Mouse (Mus musculus) heart, embryonic 11.5 days (tissue): ENCODE results near the gene Bbof1. TPM values are rescaled to one million over a fixed set of nuclear protein-coding genes. Genes with fewer than 3 reads are reported as not detected.

Experiments
- ATAC-seq: fragments of 200-750 bp; cut with Nextera tagmentation; replicated peaks from 2 replicates; pipeline ENCODE4 v1.8.0; 2017; ENCODE audit warnings: moderate library complexity; ENCODE audit not compliant: insufficient number of reproducible peaks, low FRiP score, low TSS enrichment
- H3K27ac ChIP-seq: fragments of 300-500 bp; sonication (generic); 2 replicates; pipeline ENCODE4 v1.5.1; 2014; ENCODE audit warnings: mild to moderate bottlenecking, low read depth, low read length
- H3K27me3 ChIP-seq: fragments of 300-500 bp; sonication (generic); 2 replicates; pipeline ENCODE4 v1.6.1; 2014; ENCODE audit warnings: mild to moderate bottlenecking, low read length, mixed read lengths; ENCODE audit not compliant: control insufficient read depth, insufficient read depth
- H3K36me3 ChIP-seq: fragments of 300-500 bp; sonication (generic); 2 replicates; pipeline ENCODE4 v1.6.1; 2014; ENCODE audit warnings: mild to moderate bottlenecking, low read length, moderate library complexity, mixed read lengths; ENCODE audit not compliant: control insufficient read depth, insufficient read depth
- H3K4me1 ChIP-seq: fragments of 300-500 bp; sonication (generic); 2 replicates; pipeline ENCODE4 v1.6.1; 2014; ENCODE audit warnings: low read length; ENCODE audit not compliant: control insufficient read depth, insufficient read depth
- H3K4me2 ChIP-seq: fragments of 300-500 bp; sonication (generic); 2 replicates; pipeline ENCODE4 v1.6.1; 2014; ENCODE audit warnings: mild to moderate bottlenecking, moderate library complexity
- H3K4me3 ChIP-seq: fragments of 300-500 bp; sonication (generic); 2 replicates; pipeline ENCODE4 v1.5.1; 2014; ENCODE audit warnings: low read depth, low read length
- H3K9ac ChIP-seq: fragments of 300-500 bp; sonication (generic); 2 replicates; pipeline ENCODE4 v1.6.1; 2014; ENCODE audit warnings: mild to moderate bottlenecking, low read depth, low read length, moderate library complexity
- H3K9me3 ChIP-seq: fragments of 300-500 bp; sonication (generic); replicated peaks from 2 replicates; pipeline ENCODE4 v1.6.1; 2016; ENCODE audit warnings: low read length; ENCODE audit not compliant: control insufficient read depth
- WGBS: fragments of 180-500 bp; shearing (Covaris S2); extraction: QIAGEN DNeasy Blood & Tissue Kit; methylation state at CpG from one replicate; pipeline ENCODE4 v1.1.7; 2014; ENCODE audit not compliant: insufficient replicate concordance; 5-methylcytosine and 5-hydroxymethylcytosine counted together
- polyA plus RNA-seq: library from polyadenylated mRNA; unstranded; fragments of >200 nt; fragmentation: Nextera tagmentation; extraction: Ambion mirVana; gene quantifications from 2 replicates; pipeline ENCODE4 v1.2.1, GENCODE M21; 2014

Bbof1 gene
- polyA plus RNA-seq = 1.1 and 2.5 TPM in 2 replicates

DNA sequence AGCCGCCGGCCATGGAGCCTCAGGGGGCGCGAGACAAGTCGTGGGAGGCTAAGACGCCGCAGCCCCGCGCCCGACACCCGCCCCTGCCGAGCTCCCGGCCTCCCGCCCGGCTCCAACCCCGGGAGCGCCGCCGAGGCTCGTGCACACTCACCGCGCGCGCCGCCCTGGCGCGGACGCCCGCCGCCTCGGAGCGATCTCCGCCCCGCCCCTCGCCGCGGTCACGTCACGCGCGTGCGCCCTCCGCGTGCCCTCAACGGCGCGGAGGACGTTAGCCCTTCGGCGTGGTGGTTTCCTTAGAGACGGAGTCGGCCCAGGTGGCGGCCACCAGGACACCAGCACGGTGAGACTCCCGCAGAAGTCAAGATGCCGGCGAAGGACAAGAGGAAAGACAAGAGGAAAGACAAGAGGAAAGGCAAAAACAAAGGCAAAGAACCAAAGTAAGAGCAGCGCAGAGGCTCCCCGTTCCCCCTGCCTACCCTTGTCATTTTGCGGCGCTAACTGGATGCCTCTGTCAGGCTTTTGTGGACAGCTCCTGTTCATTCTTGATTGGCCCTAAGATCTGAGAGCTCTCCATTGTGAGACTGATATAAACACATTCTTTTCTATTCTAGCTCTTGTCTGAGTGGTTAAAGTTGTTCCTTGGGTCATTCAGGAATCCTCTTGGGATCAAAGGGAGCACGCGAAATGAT, at the start of gene Bbof1, which contains the start of gene Entpd5:
Gene Bbof1 (plus strand): TSS at position 253 of the 689 bp plus-strand sequence.
Gene Entpd5 (minus strand): TSS at position 211 of the 689 bp plus-strand sequence.
- Histone ChIP-seq H3K36me3 (no peaks in the 10 kb centered on the region), H3K9me3 (no peaks in the 10 kb centered on the region), H3K4me2 (peak within 1 kb of the TSS; percentile 89), H3K4me3 (peak within 1 kb of the TSS; percentile 82), H3K4me1 (peaks cover 3% of the 10 kb centered on the region; the same call in 1 of the 2 replicates), H3K9ac (peak within 1 kb of the TSS; percentile 92), H3K27me3 (no peaks in the 10 kb centered on the region), H3K27ac (peak within 1 kb of the TSS; percentile 85)
- ATAC-seq = peak; percentile 91
- 2% methylated on average over 57 of the region's 63 CpGs for WGBS

DNA sequence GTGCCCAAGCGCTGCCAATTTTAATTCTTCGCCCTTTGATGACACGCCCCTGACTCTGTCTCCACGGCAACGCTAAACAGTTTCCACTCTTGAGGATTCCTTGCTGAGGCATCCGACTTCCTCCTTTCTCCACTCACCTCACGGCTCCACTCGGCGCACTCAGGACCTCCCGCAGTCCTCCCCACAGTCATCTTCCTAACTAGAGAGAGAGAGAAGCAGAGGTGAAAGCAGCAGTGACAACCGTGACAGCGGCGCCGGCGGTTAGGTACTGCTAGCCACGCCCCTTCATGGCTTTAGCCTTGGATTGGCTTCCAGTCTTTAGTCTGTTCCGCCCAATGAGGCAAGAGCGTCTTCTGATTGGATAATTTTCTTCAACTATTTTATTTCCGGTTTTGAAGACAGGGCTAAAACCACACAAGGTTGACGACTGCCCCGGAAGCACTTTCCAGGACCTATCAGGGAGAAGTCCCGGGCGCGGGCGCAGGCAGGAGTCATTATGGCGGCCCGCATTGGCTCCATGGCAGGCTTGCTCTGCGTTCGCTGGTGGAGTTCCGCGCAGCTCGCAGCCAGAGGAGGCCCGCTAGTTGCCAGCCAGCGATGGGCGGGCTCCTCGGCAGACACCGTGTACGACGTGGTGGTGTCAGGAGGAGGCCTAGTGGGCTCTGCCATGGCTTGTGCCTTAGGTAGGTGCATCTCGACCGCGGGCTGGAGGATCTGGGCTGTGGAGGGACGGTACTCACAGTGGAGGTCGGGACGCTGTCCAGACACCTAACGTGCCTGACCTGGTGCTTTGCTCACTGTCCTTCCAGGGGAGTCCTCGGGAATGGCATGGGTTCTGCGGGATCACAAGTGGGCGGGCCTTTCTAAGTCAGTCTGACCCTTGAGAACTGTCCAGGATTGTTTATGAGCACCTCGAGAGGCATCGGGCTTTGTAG, 47.0 kb upstream of the Bbof1 start, which contains the start of the genes Coq6 and Fam161b:
Gene Coq6 (plus strand): TSS at position 103 of the 935 bp plus-strand sequence.
Gene Fam161b (minus strand): TSS at position 279 of the 935 bp plus-strand sequence.
- peak within 1 kb of the TSS; percentile 99 for H3K4me3 ChIP-seq
- peak; percentile 96 for ATAC-seq
- no peaks in the 10 kb centered on the region for H3K36me3 ChIP-seq
- H3K4me1 ChIP-seq = peaks cover 11% of the 10 kb centered on the region
- H3K27me3 ChIP-seq = no peaks in the 10 kb centered on the region
- peak within 1 kb of the TSS; percentile 96 for H3K9ac ChIP-seq
- H3K27ac ChIP-seq = peak within 1 kb of the TSS; percentile 46; the same call in 1 of the 2 replicates
- H3K9me3 ChIP-seq = no peaks in the 10 kb centered on the region
- under 1% methylated on average over 51 of the region's 51 CpGs for WGBS
- H3K4me2 ChIP-seq = peak within 1 kb of the TSS; percentile 90

- no peak for ATAC-seq
- Histone ChIP-seq H3K4me1 (peaks cover 11% of the 10 kb centered on the region), H3K4me3 (peak overlapping the region; percentile 99), H3K36me3 (no peaks in the 10 kb centered on the region), H3K27me3 (no peaks in the 10 kb centered on the region), H3K4me2 (peak overlapping the region; percentile 90), H3K27ac (no peak overlapping the region), H3K9me3 (no peaks in the 10 kb centered on the region), H3K9ac (no peak overlapping the region)
- WGBS = 52% methylated on average over 2 of the region's 2 CpGs
Observed at GRCm38 (mm10) chr12:84362872-84363271, 46.0 kb upstream of the Bbof1 start.

DNA sequence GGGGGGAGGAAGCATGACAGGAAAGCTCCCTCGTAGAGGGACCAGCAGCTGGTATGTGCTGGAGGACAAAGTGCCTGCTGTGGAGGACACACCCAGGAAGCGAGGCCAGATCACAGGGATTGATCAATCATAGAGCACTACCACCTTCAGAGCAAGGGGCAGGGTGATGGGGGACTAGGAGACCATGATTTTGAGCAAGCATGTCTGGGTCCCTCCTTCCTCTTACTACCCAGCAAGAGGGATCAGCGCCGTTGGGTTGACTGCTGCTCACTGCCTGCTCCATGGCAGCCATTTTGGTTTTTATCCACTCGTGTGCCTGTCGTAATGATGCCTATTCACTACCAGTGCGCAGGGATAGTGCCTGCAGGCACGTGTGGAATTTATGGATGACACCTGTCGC, 44.6 kb upstream of the Bbof1 start:
- 70% methylated on average over 9 of the region's 9 CpGs for WGBS
- Histone ChIP-seq H3K27me3 (no peaks in the 10 kb centered on the region), H3K9me3 (no peaks in the 10 kb centered on the region), H3K9ac (no peak overlapping the region), H3K4me1 (peaks cover 11% of the 10 kb centered on the region), H3K4me2 (0 out of 2 replicates have a peak overlapping the region, but pooled peaks have one; percentile 0), H3K4me3 (no peak overlapping the region), H3K27ac (no peak overlapping the region), H3K36me3 (peaks cover 12% of the 10 kb centered on the region)
- no peak for ATAC-seq

- no peak overlapping the region for H3K27ac ChIP-seq
- no peaks in the 10 kb centered on the region for H3K27me3 ChIP-seq
- H3K4me1 ChIP-seq = peaks cover 11% of the 10 kb centered on the region
- no peak overlapping the region for H3K4me3 ChIP-seq
- H3K9me3 ChIP-seq = no peaks in the 10 kb centered on the region
- no peak overlapping the region for H3K4me2 ChIP-seq
- no peak for ATAC-seq
- 92% methylated on average over 6 of the region's 6 CpGs for WGBS
- no peak overlapping the region for H3K9ac ChIP-seq
- peaks cover 14% of the 10 kb centered on the region for H3K36me3 ChIP-seq
Observed at GRCm38 (mm10) chr12:84365137-84365536, 43.7 kb upstream of the Bbof1 start.

DNA sequence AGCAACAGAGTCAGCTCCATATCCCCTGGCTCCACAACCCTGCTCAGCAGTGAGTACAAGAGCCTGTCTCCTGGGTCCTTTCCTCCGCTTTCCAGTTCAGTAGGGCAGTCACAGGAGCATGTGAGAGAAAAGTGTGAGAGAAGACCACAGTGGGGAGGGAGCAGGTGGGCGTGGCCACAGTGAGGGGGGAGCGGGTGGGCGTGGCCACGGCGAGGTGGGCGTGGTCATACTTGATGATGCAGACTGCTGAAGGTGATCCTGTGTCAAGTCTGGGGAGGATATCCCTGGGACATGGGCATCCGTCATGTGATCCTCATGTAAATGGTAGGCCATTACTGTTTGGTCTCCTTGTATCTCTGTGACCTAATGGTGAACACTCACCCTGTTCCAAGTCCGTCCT, 41.9 kb upstream of the Bbof1 start:
- no peak overlapping the region for H3K4me2 ChIP-seq
- H3K9me3 ChIP-seq = no peaks in the 10 kb centered on the region
- no peak for ATAC-seq
- no peak overlapping the region for H3K4me3 ChIP-seq
- no peaks in the 10 kb centered on the region for H3K27me3 ChIP-seq
- WGBS = 52% methylated on average over 9 of the region's 9 CpGs
- H3K36me3 ChIP-seq = peaks cover 24% of the 10 kb centered on the region
- no peak overlapping the region for H3K27ac ChIP-seq
- peaks cover 7% of the 10 kb centered on the region for H3K4me1 ChIP-seq
- no peak overlapping the region for H3K9ac ChIP-seq

DNA sequence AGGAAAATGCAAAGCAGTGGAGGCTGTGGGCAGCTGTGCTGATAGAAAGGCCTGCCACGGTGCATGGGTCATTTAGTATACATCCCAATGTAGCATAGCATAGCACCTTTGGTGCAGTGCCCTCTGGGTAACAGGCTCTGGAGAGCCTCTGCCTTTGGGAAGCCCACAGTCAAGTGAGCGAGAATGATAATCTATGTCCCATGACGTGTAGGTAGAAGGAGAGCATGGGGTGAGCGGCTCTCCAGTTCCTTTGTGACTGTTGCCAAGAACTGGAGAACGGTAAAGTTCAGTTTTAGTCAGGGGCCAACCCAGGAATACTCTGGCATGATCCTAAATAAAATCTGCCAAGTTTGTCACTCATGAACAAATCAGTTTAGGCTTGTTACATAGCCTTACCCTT, 37.2 kb upstream of the Bbof1 start:
- H3K36me3 ChIP-seq = peaks cover 39% of the 10 kb centered on the region
- 89% methylated on average over 5 of the region's 5 CpGs for WGBS
- H3K4me2 ChIP-seq = no peak overlapping the region
- no peaks in the 10 kb centered on the region for H3K4me1 ChIP-seq
- H3K27me3 ChIP-seq = no peaks in the 10 kb centered on the region
- H3K27ac ChIP-seq = no peak overlapping the region
- H3K4me3 ChIP-seq = no peak overlapping the region
- no peak for ATAC-seq
- no peak overlapping the region for H3K9ac ChIP-seq
- H3K9me3 ChIP-seq = no peaks in the 10 kb centered on the region

DNA sequence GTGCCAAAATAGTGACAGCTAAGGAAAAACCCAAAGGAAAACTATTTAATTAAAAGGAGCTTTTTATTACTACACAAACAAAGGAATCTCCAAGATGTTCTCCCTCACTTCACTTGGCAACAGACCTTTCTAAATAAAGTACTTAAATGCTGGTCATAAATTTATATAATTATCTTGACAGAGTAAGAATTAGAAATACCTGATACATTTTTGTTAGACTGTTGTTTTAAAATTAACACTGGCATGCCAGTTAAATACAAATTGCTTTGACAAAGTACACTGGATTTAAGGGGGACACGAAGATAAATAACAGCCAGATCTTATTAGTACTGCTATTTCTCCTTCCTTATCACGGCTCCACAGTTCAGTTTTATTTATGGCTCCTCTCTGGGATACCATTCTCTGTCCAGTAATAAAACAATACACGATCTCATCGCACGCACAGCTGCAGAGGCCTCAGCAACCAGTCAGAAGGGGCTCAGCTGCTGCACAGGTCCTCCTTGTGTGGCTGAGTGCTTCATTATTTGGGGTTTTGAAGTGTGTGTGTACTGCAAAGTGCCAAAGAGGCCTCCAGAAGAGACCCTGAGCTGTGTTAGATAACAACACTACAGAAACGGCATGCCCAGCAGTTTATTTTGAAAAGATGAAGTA, 34.9 kb upstream of the Bbof1 start:
- no peaks in the 10 kb centered on the region for H3K27me3 ChIP-seq
- no peaks in the 10 kb centered on the region for H3K9me3 ChIP-seq
- H3K4me2 ChIP-seq = no peak overlapping the region
- H3K4me1 ChIP-seq = no peaks in the 10 kb centered on the region
- H3K9ac ChIP-seq = 0 out of 2 replicates have a peak overlapping the region, but pooled peaks have one; percentile 43
- WGBS = 70% methylated on average over 6 of the region's 6 CpGs
- H3K27ac ChIP-seq = no peak overlapping the region
- H3K4me3 ChIP-seq = no peak overlapping the region
- ATAC-seq = no peak
- H3K36me3 ChIP-seq = peaks cover 31% of the 10 kb centered on the region
